Mouse (Mus musculus): Measurements from ENCODE around the gene Pigc.

Gene Pigc

GRCm38 (mm10) chr1:162008631-162009067 lies 39.7 kb downstream of the Pigc start:
- DNase-seq (ENCODE audit: low read depth): no peak

DNA sequence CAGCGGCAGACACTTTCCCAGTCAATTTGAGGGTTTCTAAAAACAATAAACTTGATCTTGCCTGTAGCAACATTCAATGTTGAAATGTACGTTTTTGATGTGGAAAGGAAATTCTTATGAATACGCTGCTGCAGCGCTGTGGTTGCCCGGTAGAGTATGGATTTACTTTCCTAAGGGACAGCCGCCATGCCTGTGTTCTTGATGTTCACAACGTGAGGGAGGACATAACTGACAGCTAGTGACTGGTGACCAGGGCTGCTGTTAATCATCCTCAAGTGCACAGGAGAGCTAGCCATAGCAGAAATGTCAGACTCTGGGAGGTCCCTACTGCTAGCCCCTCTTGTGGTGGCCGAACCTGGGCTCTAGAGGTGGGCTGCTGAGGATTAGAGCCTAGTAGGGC lies 40.1 kb downstream of the Pigc start:
- DNase-seq (ENCODE audit: low read depth): no peak

GRCm38 (mm10) chr1:162011523-162012245 lies 42.7 kb downstream of the Pigc start:
- DNase-seq (ENCODE audit: low read depth): no peak

DNA sequence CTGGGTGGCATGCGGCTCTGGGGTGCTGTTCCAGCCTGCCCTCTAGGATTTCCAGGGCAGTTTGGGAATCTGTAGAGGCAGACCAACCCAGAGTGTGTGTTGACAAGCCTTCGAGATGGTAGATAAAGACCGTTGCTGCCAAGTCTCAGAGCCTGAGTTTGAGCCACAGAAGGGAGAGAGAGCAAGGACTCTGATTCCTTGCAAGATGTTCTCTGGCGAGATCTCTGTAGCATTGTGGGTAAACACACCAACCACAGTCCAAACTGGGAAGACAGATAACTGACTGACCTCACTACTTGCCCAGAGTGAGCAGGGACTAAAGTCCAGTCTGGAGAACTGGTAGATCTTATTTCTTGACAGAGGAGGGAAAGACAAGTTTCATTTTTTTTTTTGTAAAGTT lies 44.6 kb downstream of the Pigc start:
- DNase-seq (ENCODE audit: low read depth): no peak

DNA sequence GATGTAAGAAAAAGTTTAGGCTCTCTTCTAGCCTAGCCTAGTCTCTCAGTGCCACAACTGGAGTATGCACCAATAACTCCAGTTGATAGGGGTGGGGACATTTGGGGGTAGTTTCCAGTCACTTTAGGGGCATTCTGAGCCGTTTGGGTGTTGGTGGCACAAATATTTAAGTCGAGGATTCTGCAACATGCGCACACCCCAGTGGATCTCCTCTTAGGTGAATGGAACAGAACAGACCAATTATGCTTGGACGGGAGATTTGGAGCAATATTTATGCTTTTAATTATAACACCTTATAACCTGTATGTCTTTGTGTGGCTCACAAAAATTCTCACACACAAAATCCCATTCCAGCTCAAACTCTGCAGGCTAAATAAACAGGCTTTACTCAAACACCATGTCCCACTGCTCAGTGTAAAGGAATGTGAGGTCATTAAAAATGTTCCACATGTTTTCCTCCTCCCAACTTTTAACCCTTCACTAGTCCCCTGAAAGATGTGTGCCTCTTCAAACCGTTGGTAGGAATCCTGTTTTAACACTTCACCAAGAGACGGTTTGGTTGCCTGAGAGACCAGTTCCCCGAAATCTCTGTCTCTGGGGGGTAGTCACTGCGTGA lies 46.4 kb downstream of the Pigc start:
- DNase-seq (ENCODE audit: low read depth): no peak

GRCm38 (mm10) chr1:162016982-162017381 lies 48.0 kb downstream of the Pigc start:
- no peak for DNase-seq (ENCODE audit: low read depth)

DNA sequence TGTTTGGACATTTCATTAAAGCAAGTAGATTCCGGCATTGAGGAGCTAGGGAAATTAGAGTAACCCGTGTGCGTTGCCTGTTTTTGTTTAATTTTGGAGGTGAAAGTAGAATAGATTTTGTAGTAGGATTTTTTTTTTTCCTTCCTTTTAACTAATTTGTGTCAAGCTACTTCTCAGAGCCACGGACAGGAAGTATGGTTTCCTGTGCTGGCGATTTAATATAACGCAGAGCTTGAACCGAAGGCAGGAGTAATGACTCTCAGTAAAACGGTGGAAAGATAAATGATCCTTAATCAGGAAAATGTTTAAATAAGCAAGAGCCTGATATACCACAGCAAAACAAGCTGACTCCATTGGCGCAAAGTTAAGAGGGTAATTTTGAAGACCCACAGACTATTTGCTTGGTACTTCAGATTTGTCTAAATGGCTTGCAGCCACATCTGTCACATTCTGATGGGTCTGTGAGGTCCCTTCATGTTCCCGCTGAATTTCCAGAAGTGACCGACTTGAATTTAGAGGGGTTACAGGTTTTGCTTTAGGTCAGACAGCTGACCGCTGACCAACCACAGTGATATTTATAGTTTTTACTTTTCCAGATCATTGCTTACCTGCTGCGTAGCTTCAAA lies 49.1 kb downstream of the Pigc start:
- no peak for DNase-seq (ENCODE audit: low read depth)

- no peak for DNase-seq (ENCODE audit: low read depth)
Observed at GRCm38 (mm10) chr1:162018601-162018977, 49.6 kb downstream of the Pigc start.

GRCm38 (mm10) chr1:162020303-162020731 lies 51.3 kb downstream of the Pigc start:
- DNase-seq (ENCODE audit: low read depth): no peak

DNA sequence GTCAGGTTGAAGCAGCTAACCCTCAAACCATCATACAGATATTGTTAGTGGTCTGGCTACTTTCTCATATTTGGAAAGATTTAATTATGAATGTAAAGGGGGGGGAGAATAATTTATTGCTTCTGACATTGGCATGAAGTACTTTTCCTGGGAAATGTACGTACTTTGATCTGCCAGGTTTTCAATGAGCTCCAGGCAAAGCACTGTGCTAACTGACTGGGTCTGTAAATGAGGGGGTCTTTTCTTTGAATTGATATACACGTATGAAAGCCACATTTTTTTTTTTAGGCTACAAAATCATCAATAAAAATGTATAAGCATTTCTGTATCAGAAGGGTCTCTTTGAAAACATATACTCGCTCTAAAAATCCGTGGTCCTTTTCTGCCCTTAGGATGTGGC lies 51.8 kb downstream of the Pigc start:
- DNase-seq (ENCODE audit: low read depth): no peak
